Mouse (Mus musculus) embryonic fibroblast, embryonic 13.5 days (primary cell): Measurements from ENCODE around the gene Epyc.

Experiments
- CTCF ChIP-seq: IDR thresholded peaks from 2 replicates; pipeline ENCODE4 v1.5.1; 2011; ENCODE audit warnings: mild to moderate bottlenecking, control low read depth, low read length, moderate library complexity, borderline replicate concordance; ENCODE audit not compliant: insufficient read depth
- POLR2A ChIP-seq: IDR thresholded peaks from 2 replicates; pipeline ENCODE4 v1.6.1; 2011; ENCODE audit warnings: low read depth, mild to moderate bottlenecking, control low read depth, low read length, moderate library complexity

- TF ChIP-seq POLR2A (no peak), CTCF (no peak)
Observed at GRCm38 (mm10) chr10:97603256-97603655, 40.6 kb upstream of the Epyc start.
